Mouse (Mus musculus) CH12F3 (cell line): ENCODE results near the gene Otop2.

ENCODE experiments used
- in situ Hi-C: fragments of 300-500 bp; cut with MboI; formaldehyde crosslinking; loops from 2 replicates; pipeline ENCODE4 v1.14.3; 2020; ENCODE audit warnings: low sequenced_read_pairs

The Otop2 gene

DNA sequence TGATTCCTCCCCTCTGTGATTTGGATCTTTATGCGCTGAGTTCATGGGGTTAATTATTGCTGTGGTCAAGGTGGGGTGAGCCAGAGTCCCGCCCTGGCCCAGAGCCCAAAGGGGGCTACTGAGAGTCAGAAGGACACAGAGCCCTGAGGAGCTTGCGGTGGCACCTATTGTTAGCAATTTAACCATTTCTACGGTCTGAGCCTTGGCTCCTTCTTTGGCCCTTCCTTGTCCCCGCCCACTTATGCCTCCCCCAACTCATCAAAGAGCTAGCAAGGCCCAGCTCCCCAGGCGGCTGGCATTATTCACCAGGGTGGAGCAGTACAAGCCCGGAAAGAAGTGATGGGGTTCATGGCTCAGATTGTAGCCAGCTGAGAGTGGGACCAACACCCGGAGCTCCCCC is at the start of gene Otop2:
Gene Otop2 (plus strand): TSS at position 301 of the 400 bp plus-strand sequence.
- in situ Hi-C loops: no loop called here

DNA sequence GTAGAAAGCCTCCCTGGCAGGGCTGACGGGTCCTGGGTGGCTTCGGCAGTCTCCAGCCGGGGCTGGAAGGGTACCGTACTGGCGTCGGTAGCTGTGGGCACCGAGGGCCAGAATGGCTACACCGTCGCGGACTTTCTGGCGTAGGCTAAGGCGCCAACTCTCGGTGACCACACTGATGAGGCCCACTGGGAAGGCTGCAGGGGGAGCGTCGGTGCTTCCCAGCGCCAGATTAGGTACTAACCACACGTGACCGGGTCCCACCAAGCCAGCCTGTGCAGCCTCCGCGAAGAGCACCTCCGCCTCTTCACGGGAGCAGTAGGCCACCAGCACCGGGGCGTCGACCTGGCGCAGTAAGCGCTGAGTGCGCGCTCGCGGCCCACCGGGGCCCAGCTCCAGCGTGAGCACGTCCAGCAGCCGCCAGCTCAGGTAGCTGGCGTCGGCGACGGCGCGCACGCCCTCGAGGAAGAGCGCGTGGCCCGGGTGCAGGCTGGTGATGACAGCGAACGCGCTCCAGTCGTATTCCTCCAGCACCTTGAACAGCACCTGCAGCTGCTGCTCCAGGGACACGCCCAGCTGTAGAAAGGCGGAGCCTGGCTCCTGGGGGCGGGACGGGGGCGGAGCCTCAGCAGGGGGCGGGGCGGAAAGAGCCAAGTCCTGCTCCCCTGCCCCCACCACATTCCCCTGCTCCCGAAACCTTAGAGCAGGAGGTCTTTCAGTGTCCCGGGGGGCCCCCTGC is 49.0 kb upstream of the Otop2 start:
- in situ Hi-C loops: no loop called here

DNA sequence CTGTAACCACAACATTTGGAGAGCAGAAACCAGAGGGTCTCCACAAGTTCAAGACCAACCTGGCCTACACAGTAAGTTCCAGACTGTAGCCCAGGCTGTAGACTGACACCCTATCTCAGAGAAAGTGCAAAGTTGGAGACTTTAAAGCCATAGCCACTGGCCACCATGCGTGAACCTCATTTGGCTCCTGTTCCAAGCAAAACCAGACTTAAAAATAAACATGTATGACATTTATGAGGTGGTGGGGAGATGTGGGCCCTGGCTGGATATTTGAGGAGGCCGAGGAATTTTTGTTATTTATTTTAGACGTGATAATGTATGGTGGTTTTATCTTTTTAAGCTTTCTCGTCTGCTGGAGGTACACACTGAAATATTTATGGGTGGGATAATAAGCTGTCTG is 47.8 kb upstream of the Otop2 start:
- in situ Hi-C loops: no loop called here

DNA sequence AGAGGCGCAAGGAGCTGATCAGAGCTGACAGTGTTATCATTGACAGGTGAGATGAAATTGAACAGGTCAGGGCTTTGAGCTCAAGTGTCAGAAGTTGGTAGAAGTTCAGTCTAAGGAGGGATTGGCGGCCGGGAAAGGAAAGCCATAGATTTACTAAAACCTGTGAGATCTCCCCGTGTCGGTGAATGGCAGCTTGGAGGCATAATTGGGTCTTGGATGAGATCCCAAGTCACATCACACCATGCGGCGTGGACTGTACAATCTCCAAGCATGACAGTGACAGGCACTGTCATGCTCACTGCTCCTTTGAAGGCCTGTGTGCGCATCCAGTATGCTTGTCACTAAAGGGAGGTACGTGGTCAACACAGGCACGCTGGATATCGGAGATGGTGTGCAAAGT is 44.0 kb upstream of the Otop2 start:
- in situ Hi-C loops: no loop called here

DNA sequence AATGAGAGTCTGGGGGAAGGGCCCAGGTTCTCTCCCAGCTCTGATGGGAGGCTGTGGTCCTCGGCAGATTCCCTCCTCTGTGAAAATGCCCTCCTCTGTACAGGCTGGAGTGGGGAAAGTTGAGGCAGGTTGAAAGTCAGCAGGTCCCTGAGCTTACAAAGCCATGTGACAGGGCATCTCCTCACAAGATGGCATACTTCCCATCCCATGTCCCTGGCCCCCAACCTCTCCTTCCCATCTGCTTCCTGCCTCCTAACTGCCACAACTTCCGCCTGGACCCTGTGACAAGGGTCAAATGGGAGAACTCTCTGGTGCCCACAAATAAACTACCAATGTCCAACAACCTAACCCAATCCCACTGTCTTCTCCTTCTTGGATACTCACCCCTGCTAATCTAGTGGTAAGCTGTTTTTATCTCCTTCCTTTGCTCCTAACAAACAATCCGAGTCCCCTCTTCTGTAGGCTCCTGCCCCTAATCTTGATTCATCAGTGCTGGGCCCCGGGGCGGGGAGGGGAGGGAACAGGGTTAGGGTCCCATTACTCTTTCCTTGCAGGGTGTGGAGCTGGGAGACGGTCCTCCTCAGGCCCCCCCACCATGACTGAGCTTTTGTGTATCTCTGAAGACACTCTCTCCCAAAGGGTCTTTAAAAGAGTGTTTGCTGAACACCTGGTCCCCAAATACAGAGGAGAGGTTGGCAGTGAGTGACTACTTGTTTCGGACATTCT is 42.7 kb upstream of the Otop2 start:
- in situ Hi-C loops: no loop called here

DNA sequence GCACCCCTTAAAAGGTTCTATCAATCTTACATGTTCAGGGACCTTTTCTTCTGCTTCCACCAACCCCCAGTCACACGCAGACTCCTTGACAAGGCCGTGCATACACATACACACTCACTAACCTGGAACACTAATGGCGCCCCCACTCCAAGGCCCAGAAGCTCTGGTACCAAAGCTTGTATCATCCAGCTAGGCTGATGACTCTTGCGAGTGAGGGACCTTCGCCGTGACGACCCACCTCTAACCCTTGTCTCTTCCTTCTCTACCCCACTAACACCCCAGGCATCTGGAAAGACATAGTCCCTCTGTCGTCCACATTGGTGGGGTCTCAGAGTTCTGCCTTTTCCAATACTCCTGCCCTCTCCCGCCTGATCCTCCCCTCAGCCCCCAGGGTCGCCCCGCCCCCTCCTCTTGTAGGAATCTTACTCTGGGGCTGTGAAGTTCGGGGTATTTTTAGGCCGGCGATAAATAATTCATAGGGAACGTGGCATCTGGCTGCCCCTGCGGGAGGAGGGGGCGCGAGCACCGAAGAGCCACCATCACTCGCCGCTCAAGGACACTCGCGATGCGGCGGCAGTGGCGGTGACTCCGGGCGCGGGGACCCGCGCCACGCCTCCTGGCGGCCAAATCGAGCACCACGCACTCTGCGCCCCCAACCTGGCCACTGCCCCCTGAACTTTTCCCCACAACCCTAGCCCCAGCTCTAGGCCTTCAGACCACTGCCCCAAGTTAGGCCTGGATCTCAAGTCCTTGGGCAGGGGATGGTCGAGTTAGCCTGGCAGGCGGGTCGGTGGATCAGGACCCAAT is 41.9 kb upstream of the Otop2 start:
- in situ Hi-C loops: no loop called here

DNA sequence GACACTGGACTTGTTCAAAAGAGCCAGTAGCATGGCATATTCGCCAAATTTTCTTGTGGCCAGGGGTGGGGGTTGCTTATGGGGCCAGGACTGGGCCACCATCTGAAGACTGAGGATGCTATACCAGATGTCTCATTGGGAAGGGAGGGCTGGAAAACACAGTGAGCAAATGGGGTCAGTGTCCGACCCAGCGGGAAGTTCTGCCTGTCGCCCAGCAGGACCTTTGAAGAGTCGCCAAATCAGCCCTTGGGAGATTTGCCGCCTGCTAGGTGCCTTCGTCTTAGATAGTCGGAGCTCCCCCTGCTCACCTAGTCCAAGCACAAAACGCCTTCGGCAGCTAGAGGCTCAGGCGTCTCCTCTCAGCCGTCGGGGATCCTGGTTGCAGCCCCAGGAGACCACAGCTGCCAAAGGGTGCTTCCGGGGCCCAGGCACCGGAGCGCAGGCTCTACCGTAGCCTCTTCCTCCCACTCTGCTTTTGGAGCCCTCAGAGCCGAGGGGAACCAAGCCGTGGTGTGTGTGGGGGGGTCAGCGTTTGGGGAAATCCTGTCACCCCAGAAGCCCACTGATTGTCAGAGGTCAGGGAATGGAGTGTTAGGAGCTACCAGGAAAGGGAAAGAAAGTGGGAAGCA is 41.1 kb upstream of the Otop2 start:
- in situ Hi-C loops: no loop called here

DNA sequence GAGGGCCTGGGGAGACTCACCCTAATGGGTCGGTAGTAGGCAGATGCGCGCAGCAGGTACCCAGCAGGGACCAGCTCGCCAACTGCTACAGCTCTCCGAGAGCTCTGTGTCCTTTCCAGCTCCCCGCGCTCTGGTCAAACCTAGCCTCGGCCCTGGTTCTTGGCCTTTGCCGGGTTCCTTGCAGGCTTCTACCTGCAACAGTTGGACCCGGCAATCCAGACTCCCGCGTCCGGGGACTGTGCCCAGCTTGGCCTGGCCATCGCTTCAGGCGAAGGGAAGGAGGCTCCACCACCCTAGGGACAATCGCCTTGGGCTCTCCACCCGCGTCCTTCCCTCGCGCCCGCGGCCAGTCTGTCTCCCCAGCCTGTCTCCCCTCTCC is 40.6 kb upstream of the Otop2 start:
- in situ Hi-C loops: no loop called here

DNA sequence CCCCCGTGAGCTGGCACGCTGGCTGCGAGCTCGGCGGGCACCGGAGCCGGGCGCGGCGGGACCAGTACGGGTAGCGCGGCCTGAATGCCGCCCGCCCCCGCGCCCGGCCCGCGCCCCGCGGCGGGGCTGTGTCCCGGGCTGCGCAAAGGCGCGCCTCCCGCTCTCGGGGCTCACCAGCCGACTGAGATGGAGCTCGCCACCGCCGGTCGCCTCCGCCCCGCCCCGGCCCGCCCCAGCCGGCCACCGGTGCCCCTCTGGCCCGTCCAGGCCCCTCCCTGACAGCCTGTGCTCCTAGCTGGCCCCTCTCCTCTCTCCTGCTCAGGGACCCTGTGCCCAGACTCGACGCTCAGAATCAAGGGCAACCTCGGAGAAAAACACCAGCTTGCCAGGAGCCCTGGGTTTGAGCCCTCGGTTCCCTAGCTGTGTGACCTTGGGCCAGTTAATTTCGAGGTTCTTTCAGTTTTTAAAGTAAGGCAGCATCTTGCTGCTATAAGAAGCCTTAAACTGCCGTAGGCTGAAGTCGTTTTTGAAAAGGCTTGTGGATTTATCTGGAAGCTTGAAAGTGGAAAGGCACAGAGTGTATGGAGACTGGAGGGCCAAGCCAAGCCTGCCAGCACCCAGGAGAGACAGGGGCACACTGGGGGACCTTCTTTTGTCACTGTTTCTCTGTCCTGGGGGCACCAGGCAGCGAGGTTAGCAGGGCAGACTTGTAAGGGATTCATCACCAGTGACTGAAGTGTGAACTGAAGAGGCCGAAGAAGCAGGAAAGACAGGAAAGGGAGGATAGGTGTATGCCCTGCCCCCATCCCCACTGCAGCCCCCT is 39.7 kb upstream of the Otop2 start, which contains the start of gene Grin2c:
Gene Grin2c (minus strand): TSS at position 183 of the 823 bp plus-strand sequence.
- in situ Hi-C loops: no loop called here

DNA sequence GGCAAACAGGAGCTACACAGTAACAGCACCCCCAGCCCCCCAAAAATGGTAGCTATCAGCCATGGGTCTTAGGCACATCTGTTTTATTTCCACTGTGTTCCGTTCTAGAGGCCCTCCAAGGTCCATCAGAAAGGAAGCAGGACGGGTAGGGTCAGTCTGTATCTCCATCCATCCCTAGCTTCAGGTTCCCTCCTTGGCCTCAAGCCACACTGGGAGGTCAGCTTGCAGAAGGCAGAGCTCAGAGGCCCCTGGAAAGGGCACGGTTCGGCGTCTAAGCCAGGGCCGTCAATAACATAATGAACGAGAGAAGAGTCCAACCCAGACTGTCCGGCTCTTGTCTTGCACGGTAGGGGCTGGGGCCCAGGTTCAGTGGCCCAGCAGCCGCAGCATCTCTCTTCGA is 39.0 kb upstream of the Otop2 start:
- in situ Hi-C loops: no loop called here

DNA sequence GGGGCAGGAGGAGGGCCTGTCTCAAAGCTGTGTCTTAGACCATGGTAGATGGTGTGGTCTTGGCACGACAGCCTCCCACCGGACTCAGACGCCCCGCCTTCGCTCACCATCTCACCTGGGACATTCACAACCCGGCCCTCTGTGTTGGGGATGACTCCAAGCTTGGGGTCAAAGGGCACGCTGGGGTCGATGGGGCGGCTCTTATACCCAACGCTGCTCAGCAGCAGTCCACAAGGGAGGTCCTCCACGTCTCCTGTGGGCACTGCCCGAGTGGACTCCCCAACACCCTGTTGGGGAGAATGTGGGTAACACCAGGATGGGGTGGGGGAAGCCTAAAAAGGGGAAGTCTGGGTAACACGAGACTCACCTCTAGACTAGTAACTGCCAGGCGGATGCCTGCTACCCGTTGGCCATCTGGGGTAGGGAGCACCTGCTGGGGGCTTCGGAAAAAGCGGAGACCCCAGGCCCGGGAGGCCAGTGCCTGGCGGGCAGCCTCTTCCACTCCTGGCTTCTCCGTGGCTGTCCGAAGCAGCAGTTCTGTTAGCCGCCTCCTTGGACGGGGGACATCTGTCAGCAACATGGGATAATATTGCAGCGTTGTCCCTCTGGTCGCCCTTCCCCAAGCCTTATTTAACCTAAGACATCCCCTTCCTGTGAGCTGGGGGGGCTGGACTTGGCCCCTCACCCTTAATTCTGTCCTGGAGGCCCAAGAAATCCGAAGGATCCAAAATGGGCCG is 37.5 kb upstream of the Otop2 start:
- in situ Hi-C loops: loop anchor here (10.0 kb wide), 1 partner anchor 65 kb away; no protein-coding TSS in a partner anchor

DNA sequence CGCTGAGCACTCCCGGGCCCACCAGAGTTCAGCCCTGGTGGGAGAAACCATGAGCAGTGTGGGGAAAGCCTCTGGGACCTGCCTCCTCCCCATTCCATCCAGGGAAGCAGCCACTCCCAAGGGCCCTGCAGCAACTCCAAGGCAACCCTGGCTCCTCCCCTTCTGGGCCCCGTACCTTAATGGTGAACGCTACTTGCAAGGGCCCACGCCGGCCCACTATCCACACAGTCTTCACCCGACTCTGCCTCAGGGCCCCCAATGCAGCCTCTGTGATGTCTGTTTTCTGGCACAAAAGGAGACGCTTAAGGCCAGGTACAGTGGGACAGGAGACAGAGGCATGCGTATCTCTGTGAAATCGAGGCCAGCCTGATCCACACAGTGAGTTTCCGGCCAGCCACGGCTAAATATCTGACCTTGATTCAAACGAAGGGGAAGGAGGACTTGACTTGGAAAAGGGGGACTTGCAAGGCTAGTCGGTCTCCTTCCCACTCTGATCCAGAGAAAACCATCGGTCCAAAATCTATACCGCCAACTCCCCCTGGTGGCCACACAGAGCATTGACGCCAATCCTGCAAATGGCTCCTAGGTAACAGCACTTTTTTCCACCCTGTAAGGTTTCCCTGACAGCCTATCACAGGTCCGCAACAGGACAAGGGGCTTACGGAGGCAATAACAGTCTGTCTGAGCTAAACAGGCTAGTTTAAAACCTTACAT is 36.7 kb upstream of the Otop2 start:
- in situ Hi-C loops: loop anchor here (10.0 kb wide), 1 partner anchor 66 kb away; no protein-coding TSS in a partner anchor

DNA sequence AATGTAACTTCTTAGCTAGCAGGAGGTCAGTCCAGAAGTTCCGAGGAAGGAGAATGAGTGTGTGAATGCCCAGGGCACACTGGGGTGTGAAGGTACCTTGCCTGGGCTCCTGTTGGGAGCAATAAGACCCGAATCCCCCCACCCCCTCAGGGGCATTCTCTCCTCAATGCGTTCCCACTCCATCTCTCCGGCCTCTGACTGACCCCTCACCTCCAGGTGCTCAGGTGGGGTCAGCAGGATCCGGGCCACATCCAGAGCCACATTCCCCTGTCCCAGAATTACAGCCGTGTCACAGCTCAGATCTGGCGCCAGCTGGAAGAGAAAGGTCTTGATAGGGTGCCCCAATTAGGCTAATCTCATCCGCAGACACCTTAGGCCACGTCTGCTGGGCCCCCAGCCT is 35.9 kb upstream of the Otop2 start:
- in situ Hi-C loops: loop anchor here (10.0 kb wide), 1 partner anchor 66 kb away; no protein-coding TSS in a partner anchor

DNA sequence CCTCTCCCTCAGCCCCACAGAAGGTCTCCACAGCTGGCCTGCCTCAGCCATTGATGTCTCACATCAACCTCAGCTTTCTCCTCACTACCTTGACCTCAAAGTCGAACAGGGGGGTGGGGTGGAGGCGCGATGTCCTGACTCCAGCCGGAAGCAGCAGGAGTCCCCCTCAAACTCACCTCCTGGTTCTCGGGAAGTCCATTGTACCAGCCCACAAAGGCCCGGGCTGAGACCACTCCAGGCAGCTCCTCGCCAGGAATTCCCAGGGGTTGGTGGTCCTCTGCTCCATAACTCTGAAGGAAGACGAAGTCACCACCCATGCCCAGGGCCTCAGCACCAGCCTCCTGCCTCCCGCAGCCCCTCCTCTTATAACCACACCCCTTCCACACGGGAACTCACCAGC is 35.5 kb upstream of the Otop2 start:
- in situ Hi-C loops: loop anchor here (10.0 kb wide), 1 partner anchor 67 kb away; no protein-coding TSS in a partner anchor

DNA sequence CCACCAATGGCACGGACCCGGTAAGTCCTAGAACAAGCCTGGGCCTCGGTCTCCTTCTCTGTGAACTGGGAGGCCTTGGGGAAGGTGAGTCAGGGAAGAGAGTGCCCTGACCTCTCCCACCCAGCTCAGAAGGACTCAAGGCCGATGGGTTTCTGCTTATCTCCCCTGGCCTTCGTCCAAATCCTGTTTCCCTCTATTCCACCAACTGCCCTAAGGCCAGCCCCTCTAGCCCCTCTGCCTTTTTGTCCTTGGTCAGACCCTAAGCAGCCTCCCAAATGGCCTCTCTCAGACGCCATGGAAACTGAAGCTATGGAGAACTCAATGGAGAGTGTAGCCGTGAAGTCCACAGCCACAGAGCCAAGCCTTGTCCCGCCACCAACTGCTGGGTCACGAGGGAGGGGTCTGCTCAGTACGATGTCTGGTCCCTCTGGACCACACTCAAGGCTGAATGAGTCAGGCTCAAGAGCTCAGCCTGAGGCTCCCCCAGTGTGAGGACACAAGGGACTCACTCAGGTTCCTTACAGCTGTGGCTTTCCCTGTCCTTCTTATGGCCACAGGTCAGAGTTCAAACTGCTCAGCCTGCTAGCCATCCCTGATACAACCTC is 34.0 kb upstream of the Otop2 start:
- in situ Hi-C loops: loop anchor here (10.0 kb wide), 1 partner anchor 68 kb away; no protein-coding TSS in a partner anchor

DNA sequence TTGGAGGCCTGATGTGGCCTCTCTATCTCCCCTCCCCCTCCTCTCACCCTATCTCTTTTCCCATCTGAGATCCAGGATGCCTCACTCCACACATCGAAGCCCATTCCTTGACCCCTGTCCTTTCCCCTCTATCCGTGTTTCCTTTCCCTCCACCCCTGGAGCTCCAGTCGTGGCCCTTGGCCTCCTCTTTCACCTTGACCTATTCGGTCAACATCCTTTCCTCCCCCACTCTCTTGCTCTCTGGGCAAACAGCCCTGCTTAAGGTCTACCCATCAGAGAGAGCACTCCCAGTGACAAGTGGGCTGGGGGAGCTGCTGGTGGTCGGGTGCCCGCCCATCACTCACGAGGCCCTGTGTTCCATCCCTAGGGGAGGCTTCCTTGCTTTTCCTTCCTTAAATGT is 33.2 kb upstream of the Otop2 start:
- in situ Hi-C loops: loop anchor here (10.0 kb wide), 1 partner anchor 69 kb away; no protein-coding TSS in a partner anchor

DNA sequence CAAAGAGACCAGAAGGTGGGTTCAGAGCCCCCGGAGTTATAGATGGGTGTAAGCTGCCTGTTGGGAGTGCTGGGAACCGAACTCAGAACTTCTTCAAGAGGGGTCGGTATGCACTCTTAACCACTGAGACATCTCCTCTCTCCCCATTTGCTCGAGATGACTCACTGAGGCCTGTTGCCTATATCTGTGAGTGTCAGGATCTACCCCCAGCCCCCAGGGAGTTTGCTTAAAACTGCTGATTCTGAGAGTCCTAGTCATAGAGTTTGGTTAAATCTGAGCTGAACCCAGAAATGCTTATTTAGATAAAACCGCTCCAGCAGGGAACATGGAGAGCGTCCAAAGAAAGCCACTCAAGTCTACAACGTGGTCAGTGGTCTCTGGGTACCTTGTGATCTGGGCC is 32.8 kb upstream of the Otop2 start:
- in situ Hi-C loops: loop anchor here (10.0 kb wide), 1 partner anchor 69 kb away; no protein-coding TSS in a partner anchor

DNA sequence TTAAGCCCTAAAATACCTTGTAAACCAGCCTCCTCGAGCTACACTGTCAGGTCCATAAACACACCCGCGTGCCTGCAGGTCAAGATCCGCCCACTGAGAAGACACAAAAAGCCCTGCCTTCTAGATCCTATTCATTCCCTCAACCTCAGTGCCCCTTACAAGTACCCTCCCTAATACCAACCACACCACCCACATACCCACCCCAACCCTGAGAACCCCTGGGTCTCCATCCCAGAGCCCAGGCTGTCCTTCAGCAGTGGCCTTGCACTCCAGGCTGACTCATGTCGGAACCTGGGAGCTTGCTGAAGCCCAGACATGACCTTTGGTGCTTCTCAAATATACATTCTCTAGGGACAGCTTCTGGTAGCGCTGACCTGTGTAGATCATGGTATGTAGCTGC is 32.2 kb upstream of the Otop2 start:
- in situ Hi-C loops: loop anchor here (10.0 kb wide), 1 partner anchor 70 kb away; no protein-coding TSS in a partner anchor
